Mouse (Mus musculus) spleen, adult 2 months (tissue): Measurements from ENCODE around the gene Ttc3. TPM values are rescaled to one million over a fixed set of nuclear protein-coding genes. Genes with fewer than 3 reads are reported as not detected.

Source experiments
- DNase-seq, 2 experiments: peaks; one replicate each; pipeline versions ENCODE4 v3.0.0 to v3.0.0-alpha.2; 2012 to 2021; ENCODE audit warnings: low spot score in 2 of 2, low read depth in 1 of 2
- H3K27ac ChIP-seq: fragments of 200-500 bp; 2 replicates; pipeline ENCODE4 v1.5.1; 2012; ENCODE audit warnings: low read length, inconsistent platforms; ENCODE audit not compliant: insufficient read depth
- H3K27me3 ChIP-seq: fragments of 200-500 bp; 2 replicates; pipeline ENCODE4 v1.6.1; 2012; ENCODE audit warnings: mild to moderate bottlenecking, moderate library complexity, low read length, inconsistent platforms; ENCODE audit not compliant: control insufficient read depth, insufficient read depth
- H3K36me3 ChIP-seq: fragments of 200-500 bp; 2 replicates; pipeline ENCODE4 v1.6.1; 2012; ENCODE audit warnings: mild to moderate bottlenecking, low read length, inconsistent platforms; ENCODE audit not compliant: control insufficient read depth, insufficient read depth
- H3K4me1 ChIP-seq: fragments of 200-500 bp; 2 replicates; pipeline ENCODE4 v1.6.1; 2011; ENCODE audit warnings: inconsistent platforms; ENCODE audit not compliant: control insufficient read depth, insufficient read depth, insufficient read length
- H3K4me3 ChIP-seq: fragments of 200-500 bp; 2 replicates; pipeline ENCODE4 v1.5.1; 2011; ENCODE audit warnings: mild to moderate bottlenecking, inconsistent platforms; ENCODE audit not compliant: insufficient read depth, insufficient read length; ENCODE audit errors: extremely low read depth
- CTCF ChIP-seq: fragments of 200-500 bp; IDR thresholded peaks from 2 replicates; pipeline ENCODE4 v1.5.1; 2011; ENCODE audit warnings: mild to moderate bottlenecking, inconsistent platforms; ENCODE audit not compliant: insufficient read depth, insufficient read length, insufficient replicate concordance; ENCODE audit errors: extremely low read depth
- POLR2A ChIP-seq: fragments of 200-500 bp; IDR thresholded peaks from 2 replicates; pipeline ENCODE4 v1.6.1; 2011; ENCODE audit warnings: low read depth, low read length, inconsistent platforms
- WGBS: fragments of 180-500 bp; shearing (Covaris S2); methylation state at CpG from one replicate; pipeline ENCODE4 v1.1.7; 2018; 5-methylcytosine and 5-hydroxymethylcytosine counted together
- polyA plus RNA-seq: library from polyadenylated mRNA; depleted of rRNA; stranded (reverse); fragments of >200 nt; gene quantifications from 2 replicates; pipeline ENCODE4 v1.2.3, GENCODE M21; 2012; rRNA removed

Ttc3 gene
- polyA plus RNA-seq, 1 experiment = 17.5 TPM

GRCm38 (mm10) chr16:94497911-94498310 is 127.5 kb downstream of the Ttc3 start:
- H3K4me3 ChIP-seq = no peak overlapping the region
- H3K36me3 ChIP-seq = peaks cover 29% of the 10 kb centered on the region
- H3K27me3 ChIP-seq = no peaks in the 10 kb centered on the region
- H3K27ac ChIP-seq = 0 out of 2 replicates have a peak overlapping the region, but pooled peaks have one; percentile 16
- 49% methylated on average over 5 of the region's 5 CpGs for WGBS
- H3K4me1 ChIP-seq = no peaks in the 10 kb centered on the region
- TF ChIP-seq POLR2A = no peak
- TF ChIP-seq CTCF = no peak
- no peak for DNase-seq

GRCm38 (mm10) chr16:94504192-94504591 is 133.8 kb downstream of the Ttc3 start:
- H3K36me3 ChIP-seq = peaks cover 44% of the 10 kb centered on the region
- WGBS = 37% methylated on average over 5 of the region's 5 CpGs
- no peak overlapping the region for H3K4me3 ChIP-seq
- H3K4me1 ChIP-seq = no peaks in the 10 kb centered on the region
- H3K27ac ChIP-seq = no peak overlapping the region
- no peak for TF ChIP-seq CTCF
- no peak for TF ChIP-seq POLR2A
- DNase-seq = no peak
- H3K27me3 ChIP-seq = no peaks in the 10 kb centered on the region

GRCm38 (mm10) chr16:94507071-94507470 is 136.7 kb downstream of the Ttc3 start:
- no peaks in the 10 kb centered on the region for H3K27me3 ChIP-seq
- WGBS = 93% methylated on average over 2 of the region's 2 CpGs
- TF ChIP-seq CTCF = no peak
- TF ChIP-seq POLR2A = no peak
- H3K27ac ChIP-seq = no peak overlapping the region
- H3K36me3 ChIP-seq = peaks cover 40% of the 10 kb centered on the region
- no peak overlapping the region for H3K4me3 ChIP-seq
- DNase-seq = no peak
- H3K4me1 ChIP-seq = no peaks in the 10 kb centered on the region

GRCm38 (mm10) chr16:94508769-94509168 is 138.4 kb downstream of the Ttc3 start:
- H3K4me3 ChIP-seq = no peak overlapping the region
- peaks cover 32% of the 10 kb centered on the region for H3K36me3 ChIP-seq
- no peaks in the 10 kb centered on the region for H3K27me3 ChIP-seq
- no peak for DNase-seq
- TF ChIP-seq CTCF (no peak), POLR2A (no peak)
- H3K27ac ChIP-seq = no peak overlapping the region
- H3K4me1 ChIP-seq = no peaks in the 10 kb centered on the region
- 93% methylated on average over 8 of the region's 8 CpGs for WGBS

- H3K36me3 ChIP-seq = peaks cover 22% of the 10 kb centered on the region
- TF ChIP-seq POLR2A = no peak
- no peaks in the 10 kb centered on the region for H3K27me3 ChIP-seq
- 86% methylated on average over 2 of the region's 2 CpGs for WGBS
- no peak overlapping the region for H3K4me3 ChIP-seq
- H3K4me1 ChIP-seq = no peaks in the 10 kb centered on the region
- H3K27ac ChIP-seq = no peak overlapping the region
- DNase-seq = no peak
These were observed 139.6 kb downstream of the Ttc3 start for GRCm38 (mm10) chr16:94509983-94510382.

- H3K27me3 ChIP-seq = no peaks in the 10 kb centered on the region
- peaks cover 11% of the 10 kb centered on the region; the same call in 1 of the 2 replicates for H3K4me1 ChIP-seq
- no peak for TF ChIP-seq POLR2A
- TF ChIP-seq CTCF = no peak
- H3K27ac ChIP-seq = no peak overlapping the region
- H3K4me3 ChIP-seq = no peak overlapping the region
- 82% methylated on average over 2 of the region's 2 CpGs for WGBS
- no peaks in the 10 kb centered on the region for H3K36me3 ChIP-seq
- no peak for DNase-seq
These were observed 147.2 kb downstream of the Ttc3 start for GRCm38 (mm10) chr16:94517606-94518005.

Other genes starting within 250 kb of the Ttc3 start
- 9.7 and 9.8 TPM in 2 replicates for gene Hlcs, start 57.0 kb upstream of the Ttc3 start, polyA plus RNA-seq
- gene Ripply3, start 42.2 kb upstream of the Ttc3 start, polyA plus RNA-seq = 0.71 and 0.89 TPM in 2 replicates
- 8.8 and 9.7 TPM in 2 replicates for gene Pigp, start 1.2 kb downstream of the Ttc3 start, polyA plus RNA-seq
- gene Vps26c, start 156.2 kb downstream of the Ttc3 start, polyA plus RNA-seq = 21.4 and 22.3 TPM in 2 replicates
- gene Dyrk1a, start 199.4 kb downstream of the Ttc3 start, polyA plus RNA-seq = 24.7 and 30.7 TPM in 2 replicates